Mouse (Mus musculus) layer of hippocampus, adult 9-10 months (tissue): ENCODE measurements around the gene D230025D16Rik.
"Not testable (repeated sequence)": the region's sequence is repeated elsewhere in the genome, so short reads cannot be mapped to it uniquely, and the experiment has no call there.

Source experiments
- DNase-seq: peaks from one replicate; pipeline ENCODE4 v3.0.0; 2022; ENCODE audit warnings: low spot score

D230025D16Rik gene

DNA sequence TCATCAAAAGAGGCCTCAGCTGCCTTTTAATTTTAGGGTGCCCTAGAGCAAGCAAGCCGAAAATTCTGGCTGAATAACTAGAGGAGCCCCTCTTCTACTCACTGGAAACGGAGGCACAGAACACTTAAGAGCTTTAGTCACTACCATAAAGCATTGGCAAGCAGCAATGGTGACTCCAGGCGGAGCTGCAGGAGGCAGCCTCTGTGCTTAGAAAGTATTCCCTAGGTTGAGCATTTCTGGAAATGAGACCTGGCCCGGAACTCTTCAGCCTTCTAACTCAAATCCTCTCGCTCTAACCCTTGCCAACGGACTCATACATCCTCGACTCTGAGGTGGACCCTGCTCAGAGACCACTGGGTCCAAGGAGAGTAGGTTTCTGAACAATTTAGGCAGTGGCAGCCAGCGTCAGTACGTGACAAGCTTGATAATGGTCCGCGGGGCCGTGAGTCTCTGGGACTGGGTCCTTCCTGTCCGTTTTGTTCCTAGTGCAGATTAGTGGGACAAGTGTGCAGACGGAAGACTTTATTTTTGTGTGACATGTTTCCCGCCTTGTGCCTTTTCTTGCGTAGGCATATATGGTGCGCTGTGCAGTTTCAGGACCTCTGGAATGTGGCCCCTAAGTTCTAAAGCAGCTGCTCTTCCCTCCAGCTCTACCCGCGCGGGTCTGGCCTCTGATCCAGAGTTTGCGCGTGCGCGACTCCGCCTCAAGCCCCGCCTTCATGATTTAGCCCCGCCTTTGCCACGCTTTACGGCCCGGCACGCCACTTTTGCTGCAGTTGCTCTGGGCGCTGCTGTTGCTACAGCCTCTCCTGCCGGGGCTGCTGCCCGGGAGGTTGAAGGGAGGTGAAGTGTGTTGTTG, at the start of gene D230025D16Rik:
TSS of gene D230025D16Rik (plus strand) at position 733 of the 859 bp plus-strand sequence.
- DNase-seq, result peak; percentile 78

DNA sequence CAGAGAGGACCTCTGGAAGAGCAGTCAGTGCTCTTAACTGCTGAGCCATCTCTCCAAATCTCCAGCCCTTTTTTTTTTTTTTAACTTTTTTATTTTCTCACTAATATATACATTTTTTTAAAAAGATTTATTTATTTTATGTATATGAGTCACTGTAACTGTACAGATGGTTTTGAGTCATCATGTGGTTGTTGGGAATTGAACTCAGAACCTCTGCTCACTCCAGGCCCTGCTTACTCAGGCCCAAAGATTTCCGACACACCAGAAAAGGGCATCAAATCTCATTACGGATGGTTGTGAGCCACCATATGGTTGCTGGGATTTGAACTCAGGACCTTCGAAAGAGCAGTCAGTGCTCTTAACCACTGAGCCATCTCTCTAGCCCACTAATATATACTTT, 49.7 kb upstream of the D230025D16Rik start:
- not testable (repeated sequence) for DNase-seq

DNA sequence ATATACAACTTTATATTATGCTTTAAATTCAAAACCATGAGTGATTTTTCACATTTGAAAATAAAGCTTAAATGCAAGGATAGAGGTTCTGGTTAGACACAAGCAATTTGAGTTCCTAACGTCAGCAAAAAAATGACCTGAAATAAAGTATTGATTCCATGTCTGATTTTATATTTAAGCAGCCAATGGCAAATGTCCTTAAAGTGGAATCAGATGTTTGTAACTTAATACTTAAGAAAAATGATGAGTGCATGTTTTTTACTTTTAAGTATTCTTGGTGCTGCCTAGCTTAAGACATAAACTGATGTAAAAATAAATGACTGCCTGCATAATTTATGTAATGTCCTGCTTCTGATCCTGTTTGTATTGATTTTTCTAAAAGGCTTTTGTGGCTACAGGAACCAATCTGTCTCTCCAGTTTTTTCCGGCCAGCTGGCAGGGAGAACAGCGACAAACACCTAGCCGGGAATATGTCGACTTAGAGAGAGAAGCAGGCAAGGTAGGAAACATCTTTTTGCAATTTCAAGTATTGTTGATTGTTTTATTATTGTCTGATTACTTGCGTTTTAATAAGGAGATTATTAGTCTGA, 46.6 kb upstream of the D230025D16Rik start:
- no peak for DNase-seq

DNA sequence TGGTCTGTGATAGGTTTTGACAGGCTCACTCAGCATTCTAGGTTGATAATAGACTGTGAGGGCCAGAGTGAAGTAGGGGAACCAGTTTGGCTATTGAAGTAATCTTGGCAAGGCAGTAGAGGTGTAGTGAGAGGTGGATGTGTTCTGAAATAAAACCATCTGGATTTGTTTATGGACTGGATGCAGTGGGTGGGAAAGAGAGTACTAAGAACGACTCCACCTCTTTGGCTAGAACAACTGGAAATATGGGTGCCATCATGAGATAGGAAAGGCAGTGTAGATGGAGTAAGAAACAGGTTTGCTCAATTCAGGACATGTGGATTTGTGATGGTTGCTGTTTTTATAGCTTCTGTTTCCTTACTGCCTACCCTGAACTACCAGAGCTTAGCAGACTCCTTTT, 42.7 kb upstream of the D230025D16Rik start:
- DNase-seq, result no peak

DNA sequence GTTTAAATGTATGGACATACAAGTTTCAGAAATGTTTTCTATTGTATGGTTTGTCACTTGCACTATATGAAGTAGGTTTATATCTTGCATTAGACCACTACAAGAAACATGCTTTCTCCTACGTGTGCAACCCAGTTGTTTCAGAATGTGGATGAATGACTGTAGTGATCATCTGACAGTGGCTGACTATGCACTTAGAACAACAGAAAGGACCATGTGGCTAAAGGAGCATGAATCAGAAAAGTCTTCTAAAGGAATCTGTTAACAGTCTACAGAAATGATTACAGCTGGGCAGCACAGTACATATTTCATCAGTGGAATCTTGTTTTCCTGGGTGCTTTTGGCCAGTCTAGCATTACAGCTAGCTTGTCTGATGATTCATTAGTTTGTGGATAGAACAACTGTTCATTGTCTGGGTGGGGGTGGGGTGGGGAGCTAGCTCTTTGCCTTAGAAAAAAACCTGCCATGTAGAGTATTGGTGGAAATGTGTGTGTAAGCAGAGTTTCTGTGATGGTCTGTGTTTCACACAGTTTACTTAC, 38.4 kb upstream of the D230025D16Rik start:
- DNase-seq, result no peak

DNA sequence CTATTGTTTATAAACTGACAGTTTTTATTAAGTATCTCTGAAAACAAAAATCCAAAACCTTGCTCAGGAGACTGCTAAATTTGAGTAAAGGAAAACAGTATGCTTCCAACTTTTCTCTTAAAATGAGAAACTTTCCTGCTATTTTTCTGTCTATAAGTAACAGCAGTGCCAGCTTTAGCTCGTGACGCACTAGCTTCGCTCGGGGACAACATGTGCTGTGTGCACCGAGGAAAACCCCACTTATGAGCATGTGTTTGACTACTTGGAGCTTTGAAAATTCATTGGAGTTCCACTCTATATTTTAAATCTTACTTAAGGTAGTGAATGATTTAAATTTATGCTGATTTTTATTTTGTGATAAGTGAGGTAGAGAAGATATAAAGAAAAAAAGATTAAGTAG, 32.8 kb upstream of the D230025D16Rik start:
- DNase-seq, result no peak

DNA sequence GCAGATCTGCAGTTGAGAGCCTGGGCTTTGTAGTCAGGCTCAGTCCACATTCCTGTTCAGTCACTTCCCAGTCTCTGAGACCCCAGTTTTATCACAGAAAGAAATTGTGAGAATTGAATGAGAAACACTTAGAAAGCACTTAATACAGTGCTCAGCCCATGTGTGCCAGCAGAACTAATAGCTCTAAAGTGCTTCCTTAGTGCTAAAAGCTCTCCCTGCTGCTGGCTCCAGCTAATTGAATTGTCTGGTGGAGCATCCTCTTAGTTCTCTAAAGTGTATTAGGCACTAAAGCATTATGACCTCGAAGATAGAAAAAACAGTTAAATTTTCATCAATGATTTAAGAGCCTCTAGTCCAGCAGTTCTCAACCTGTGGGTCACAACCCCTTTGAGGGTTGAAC, 19.2 kb upstream of the D230025D16Rik start:
- no peak for DNase-seq

DNA sequence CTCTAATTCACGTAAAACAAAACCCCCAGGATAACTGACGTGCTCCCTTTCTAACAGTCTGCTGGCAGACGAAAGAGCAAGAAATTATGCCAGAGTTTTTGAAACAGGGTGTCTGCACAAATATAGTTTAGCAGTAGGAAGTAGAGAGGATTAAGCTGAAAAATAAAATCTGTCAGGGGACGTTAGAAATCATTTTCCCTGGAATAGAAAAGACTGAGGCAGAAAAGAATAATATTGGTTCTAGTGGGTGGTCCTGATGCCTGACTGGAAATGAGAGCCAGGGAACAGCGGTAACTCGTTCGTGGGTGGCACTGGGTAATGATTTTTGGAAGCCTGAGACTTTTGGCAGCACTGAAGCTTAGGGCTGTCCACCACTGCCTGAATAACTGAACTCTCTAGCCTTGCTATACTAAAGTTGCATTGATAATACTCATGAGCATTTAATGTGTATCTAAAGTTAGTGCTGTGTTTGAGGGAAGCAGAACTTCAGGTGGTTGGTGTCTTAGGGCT, 18.1 kb upstream of the D230025D16Rik start:
- peak; percentile 18 for DNase-seq

DNA sequence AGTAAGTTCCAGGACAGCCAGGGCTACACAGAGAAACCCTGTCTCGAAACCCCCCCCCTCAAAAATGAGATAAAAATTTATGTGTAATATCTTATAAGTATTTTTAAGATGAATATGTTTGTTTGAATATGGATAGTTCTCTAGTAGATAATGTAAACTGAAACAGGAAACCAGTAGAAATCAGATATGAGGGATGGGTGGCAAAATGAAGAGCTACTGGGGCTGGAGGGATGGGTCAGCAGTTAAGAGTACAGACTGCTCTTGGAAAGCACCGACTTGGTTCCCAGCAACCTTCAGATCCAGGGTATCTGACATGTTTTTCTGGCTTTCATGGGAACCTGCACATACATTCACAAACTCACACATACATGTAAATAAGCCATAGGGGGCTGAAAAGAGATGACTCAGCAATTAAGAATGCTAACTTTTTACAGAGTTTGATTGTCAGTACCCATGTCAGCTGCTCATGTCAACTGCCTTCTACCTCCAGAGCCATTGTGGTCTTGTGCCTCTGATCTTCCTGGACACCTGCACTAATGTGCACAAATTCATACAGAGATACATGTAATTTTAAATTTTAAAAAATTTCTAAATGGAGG, 17.2 kb upstream of the D230025D16Rik start:
- DNase-seq, result no peak

DNA sequence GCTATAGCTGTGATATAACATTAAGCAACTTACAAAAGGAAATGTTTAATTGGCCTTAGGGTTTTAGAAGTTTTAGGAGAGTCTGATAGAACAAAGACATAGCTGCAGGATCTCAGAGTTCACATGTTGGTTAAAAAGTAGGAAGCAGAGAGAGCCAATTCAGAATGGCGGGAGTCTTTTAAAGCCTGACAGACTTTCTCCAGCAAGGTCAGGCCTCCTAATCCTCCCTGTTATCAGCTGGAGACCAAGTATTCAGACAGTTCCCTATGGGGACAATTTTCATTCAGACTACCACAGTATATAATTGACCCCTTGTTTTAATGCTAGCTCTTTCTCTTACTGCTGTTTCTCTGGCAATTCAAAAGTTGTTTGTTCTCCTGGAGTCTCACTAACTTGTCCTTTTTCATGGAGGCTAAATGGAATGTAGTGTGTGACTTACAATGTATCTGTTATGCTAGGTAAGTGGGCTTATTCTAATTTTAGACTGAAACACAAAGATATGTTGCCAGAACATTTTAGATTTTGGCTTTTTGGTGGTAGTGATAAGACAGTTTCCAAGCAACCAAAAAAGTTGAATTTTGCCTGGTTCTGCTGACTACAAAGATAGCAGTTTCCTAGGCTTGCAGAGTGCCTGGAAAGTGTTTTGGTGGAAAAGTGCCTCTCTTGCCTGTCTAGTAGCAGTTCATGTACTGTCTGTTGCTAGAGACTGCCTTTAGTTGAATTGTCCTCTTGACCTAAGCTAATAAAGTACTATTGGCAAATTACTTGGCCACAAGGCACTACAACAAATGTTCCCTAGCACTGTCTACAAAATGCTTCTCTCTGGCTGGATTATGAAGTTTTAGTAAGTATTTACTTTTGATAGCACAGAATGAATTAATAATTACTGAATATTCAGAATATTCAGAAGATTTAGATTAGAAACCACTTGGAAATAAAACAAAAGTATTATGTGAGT, 15.5 kb upstream of the D230025D16Rik start:
- no peak for DNase-seq

DNA sequence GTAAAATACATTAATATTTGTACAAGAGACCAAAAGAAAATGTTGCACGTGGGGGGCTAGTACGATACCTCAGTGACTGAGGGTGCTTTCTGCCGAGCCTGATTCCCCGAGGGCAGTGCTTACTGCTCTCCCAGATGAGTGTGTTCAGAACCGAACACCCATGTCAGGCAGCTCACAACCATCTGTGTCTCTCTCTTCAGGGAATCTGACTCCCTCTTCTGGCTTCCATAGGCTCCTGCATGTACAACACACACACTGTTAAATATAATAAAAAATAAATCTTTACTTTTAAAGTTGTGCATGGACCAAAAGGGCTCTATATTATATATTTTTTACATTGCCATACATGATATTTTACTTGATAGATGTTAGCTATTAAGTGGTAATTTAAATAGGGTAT, 10.8 kb upstream of the D230025D16Rik start:
- no peak for DNase-seq

DNA sequence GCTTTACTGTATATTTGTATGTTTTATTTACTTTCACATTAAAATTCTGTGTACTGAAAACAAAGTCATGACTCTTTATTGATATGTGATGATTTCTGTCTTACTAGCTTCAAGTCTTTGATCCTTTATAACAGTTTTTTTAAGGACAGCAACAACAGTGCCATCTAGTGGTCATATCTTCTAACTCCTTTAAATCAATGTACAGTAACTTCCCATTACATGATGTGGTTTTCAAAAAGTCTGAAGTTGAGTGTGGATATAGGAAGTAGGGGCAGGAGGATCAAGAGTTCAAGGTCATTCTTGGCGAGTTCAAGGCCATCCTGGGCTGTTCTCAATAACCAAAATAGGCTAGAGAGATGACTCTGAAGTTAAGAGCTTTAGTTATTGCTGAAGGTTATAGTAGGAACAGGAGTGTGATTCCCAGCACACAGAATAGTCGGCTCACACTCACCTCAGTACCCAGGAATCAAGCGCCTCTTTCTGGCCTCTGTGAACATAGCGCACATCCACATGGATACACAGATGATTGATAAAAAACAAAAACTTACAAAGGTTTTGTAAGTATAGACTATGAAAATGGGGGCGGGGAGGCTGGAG, 6.9 kb upstream of the D230025D16Rik start:
- peak; percentile 81 for DNase-seq

DNA sequence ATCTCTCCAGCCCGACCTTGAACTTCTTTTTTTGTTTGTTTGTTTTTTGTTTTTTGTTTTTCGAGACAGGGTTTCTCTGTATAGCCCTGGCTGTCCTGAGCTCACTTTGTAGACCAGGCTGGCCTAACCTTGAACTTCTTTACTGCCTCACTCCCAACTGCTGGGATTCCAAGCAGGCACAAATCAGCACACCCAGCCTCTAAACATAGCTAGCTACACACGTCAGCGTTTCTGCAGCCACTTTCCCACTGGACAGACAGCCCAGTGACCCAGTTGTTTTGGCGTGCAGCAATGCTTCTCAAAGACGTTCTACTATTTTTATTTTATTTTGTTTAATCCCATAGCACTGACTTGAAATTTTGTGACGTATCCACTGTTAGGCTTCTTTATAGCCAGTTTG, 1.1 kb upstream of the D230025D16Rik start:
- DNase-seq, result no peak

DNA sequence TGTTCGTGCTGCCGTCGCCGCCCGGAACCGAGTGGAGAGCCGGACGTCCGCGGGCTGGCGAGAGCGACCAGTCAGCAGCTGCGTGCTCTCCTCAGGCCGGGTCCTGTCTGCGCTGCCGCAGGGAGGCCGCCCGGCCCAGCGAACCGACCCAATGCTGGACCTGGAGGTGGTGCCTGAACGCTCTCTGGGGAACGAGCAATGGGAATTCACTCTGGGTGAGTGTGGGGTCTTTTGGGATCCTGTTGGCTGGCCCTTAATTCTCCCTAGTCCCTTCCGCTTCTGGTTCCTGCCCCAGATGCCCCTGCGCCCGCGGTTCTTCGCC, 288 bp downstream of the D230025D16Rik start:
- DNase-seq, result no peak

DNA sequence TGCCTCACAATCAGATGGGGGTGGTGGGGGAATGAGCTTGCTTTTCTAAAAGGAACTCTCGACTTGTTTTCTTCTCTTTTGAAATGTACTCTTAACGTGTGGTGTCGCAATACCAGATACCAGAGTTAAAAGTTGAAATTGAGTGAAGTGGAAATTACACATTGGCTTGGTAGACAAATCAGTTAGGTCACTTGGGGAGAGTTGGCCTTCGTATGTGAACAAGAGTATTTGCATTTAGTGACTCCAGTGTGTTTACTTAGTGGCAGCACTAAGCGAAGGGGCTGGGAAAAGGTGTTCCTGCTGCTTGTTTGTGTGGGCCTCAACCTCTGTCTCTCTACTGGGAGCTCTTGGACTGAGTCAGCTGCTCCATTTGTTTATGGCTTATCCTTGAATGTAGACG, 972 bp downstream of the D230025D16Rik start:
- no peak for DNase-seq

DNA sequence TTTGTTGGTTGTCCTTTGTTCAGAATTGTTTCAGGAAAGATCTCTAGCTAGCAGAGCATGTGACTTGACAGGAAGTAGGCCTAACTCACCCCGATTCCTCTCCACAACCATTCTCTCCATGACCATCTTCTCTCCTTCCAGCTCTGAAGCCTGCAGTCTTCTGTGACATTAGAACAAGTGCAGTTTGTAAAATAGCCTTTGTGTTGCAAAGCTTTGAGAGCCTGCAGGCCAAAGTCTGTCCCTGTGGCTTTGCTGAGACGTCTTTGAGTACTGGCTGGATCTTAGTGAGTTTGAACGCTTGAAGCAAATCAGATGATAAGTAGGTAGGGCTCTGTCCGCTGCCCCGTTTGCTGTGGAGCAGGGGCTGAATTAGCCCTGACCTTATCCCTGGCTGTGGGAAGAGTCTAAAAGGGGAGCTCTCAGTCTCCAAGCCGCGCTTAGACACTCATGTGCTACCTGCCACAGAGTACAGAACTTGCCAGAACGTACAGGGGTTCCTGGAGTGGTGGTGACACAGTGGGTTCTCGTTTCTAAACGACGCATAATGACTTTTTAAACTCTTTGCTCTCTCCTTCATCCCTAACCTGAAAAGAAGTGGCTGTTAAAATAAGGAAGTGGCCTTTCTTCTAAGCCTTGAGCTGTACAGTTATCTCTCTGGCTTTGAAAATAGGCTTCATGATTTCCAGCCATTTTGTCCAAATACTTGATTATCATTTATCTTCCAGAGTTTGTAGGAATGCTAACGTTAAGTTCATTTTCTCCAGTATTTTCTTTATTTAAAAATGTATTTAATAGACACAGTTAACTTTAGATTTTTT, 6.8 kb downstream of the D230025D16Rik start:
- no peak for DNase-seq

DNA sequence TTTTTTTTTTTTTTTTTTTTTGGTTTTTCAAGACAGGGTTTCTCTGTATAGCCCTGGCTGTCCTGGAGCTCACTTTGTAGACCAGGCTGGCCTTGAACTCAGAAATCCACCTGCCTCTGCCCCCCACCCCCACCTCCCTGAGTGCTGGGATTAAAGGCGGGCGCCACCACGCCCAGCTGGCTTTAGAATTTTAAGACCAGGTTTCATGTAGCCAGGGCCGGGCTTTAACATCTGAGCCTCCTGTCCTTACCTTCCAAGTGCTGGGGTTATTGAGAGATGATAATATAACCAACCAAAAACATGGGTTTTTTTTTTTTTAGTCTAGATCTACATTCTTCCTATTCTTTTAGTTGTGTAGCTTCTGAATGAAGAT, 7.4 kb downstream of the D230025D16Rik start:
- not testable (repeated sequence) for DNase-seq

DNA sequence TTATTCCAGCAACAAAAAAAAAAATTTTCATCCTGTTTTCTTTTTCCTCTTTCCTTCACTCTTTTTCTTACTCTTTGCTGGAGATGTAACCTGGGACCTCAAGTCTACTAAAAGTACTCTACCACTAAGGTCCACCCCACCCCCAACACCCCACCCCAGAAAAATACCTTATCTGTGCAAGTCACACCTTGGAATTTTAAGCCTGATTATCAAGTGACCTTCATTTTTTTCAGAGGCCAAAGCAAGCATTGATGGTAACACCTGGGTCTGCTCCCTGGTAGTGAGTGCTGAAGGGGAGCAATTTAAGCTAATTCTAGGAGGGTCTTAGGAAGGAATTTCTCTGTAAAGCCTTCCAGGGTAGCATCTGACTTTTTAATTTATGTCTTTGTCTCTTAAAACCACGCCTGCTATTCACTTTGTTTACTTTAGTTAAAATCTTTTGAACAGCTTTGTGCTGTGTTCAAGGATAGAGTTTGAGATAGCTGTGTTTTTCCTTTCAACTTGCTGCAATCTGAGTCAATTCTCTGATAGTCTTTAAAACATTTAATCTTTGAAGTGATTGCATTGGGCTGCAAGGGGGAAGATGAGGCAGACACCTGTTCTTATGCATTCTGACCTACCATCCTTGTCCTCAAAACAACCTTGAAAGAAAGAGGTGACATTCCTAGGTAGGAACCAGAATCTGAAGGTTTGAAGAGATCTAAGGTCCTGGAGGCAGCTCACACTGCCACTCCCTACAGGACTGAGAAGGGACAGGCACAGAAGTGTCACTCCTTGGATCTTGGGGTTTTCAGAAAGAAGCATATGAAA, 8.4 kb downstream of the D230025D16Rik start:
- DNase-seq, result no peak

DNA sequence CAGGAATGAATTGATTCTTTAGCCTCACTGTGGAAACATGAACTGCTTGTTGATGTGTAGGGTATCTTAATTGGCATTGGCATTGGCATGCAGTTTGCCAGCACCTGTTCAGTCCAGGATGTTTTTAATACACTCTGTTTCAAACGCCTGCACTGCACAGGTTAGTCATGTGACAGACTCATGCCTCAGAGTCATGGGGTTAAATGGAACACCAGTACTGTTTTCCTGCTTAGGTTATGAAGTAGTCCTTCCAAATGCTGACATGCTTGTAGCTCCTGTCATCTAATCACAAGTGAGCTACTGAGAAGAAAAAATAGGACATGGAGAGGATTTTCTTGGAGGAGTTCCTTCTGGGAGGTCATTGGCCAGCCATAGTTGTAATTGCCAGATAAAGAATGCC, 10.3 kb downstream of the D230025D16Rik start:
- no peak for DNase-seq
